In genomic region chr6:8474316-8474715, GRCm38 (mm10) we compare ENCODE assay signal across 19 mouse cellular contexts. TPM values are rescaled to one million over a fixed set of nuclear protein-coding genes. Genes with fewer than 3 reads are reported as not detected.
DNase-seq lines count a peak whose midpoint lies in the region; ATAC-seq and TF ChIP-seq lines count a peak whose summit lies in the region.
"Had no signal": no experiment of that assay in that cellular context is flagged by ENCODE, and none has a peak within 500 bp of the region (broad histone marks: within the 10 kb centered on the region; RNA-seq: fewer than 3 reads in every experiment).

No protein-coding gene starts in this region.

- 55% methylated on average over 3 of the region's 3 CpGs for WGBS in kidney, embryonic 15.5 days
- 61% methylated on average over 3 of the region's 3 CpGs for WGBS in kidney, embryonic 16.5 days
- WGBS in lung, embryonic 16.5 days = 59% methylated on average over 3 of the region's 3 CpGs
- WGBS in liver, embryonic 14.5 days (ENCODE audit: insufficient replicate concordance) = 42% methylated on average over 3 of the region's 3 CpGs

- no peaks in the 10 kb centered on the region for H3K9me3 ChIP-seq in kidney, embryonic 15.5 days (replicated peaks)
- H3K9me3 ChIP-seq in kidney, embryonic 16.5 days (ENCODE audit: low read length) = no peaks in the 10 kb centered on the region
- H3K9me3 ChIP-seq in lung, embryonic 16.5 days (ENCODE audit: control insufficient read depth, low read length) = no peaks in the 10 kb centered on the region
- H3K9me3 ChIP-seq in liver, embryonic 14.5 days (ENCODE audit: control insufficient read depth, low read length) = no peaks in the 10 kb centered on the region
- H3K9me3 ChIP-seq: embryonic facial prominence, embryonic 10.5 days; forebrain, embryonic 15.5 days; heart, embryonic 13.5 days; hindbrain, embryonic 13.5 days had no signal

- H3K27me3 ChIP-seq in kidney, embryonic 15.5 days = no peaks in the 10 kb centered on the region
- no peaks in the 10 kb centered on the region for H3K27me3 ChIP-seq in kidney, embryonic 16.5 days (ENCODE audit: insufficient read depth, low read length)
- H3K27me3 ChIP-seq in lung, embryonic 16.5 days (ENCODE audit: control insufficient read depth, insufficient read depth, low read depth, low read length) = no peaks in the 10 kb centered on the region
- H3K27me3 ChIP-seq in liver, embryonic 14.5 days (ENCODE audit: control insufficient read depth, insufficient read depth, low read length) = no peaks in the 10 kb centered on the region
- H3K27me3 ChIP-seq: forebrain, embryonic 15.5 days; heart, embryonic 13.5 days; hindbrain, embryonic 13.5 days; Patski had no signal

- H3K9ac ChIP-seq in kidney, embryonic 15.5 days = no peak overlapping the region
- H3K9ac ChIP-seq in kidney, embryonic 16.5 days (replicated peaks; ENCODE audit: low read length) = no peak overlapping the region
- no peak overlapping the region for H3K9ac ChIP-seq in lung, embryonic 16.5 days (ENCODE audit: low read length)
- H3K9ac ChIP-seq in liver, embryonic 14.5 days (replicated peaks) = no peak overlapping the region
- H3K9ac ChIP-seq: forebrain, embryonic 15.5 days; heart, embryonic 13.5 days; hindbrain, embryonic 13.5 days had no signal

- TF ChIP-seq EP300 in liver, embryonic 14.5 days (IDR thresholded peaks at IDR 0.05; ENCODE audit: low read depth) = peak; percentile 26; the same call in 1 of the 2 replicates

- H3K4me2 ChIP-seq in kidney, embryonic 15.5 days = no peak overlapping the region
- H3K4me2 ChIP-seq in kidney, embryonic 16.5 days (replicated peaks; ENCODE audit: low read depth, low read length) = no peak overlapping the region
- H3K4me2 ChIP-seq in lung, embryonic 16.5 days (ENCODE audit: low read depth, low read length) = no peak overlapping the region
- H3K4me2 ChIP-seq in liver, embryonic 14.5 days (ENCODE audit: low read depth) = no peak overlapping the region
- H3K4me2 ChIP-seq: forebrain, embryonic 15.5 days; hindbrain, embryonic 13.5 days had no signal

- no peak for DNase-seq in lung, postnatal 4 days
- no peak for DNase-seq in liver, embryonic 14.5 days (ENCODE audit: low read depth in 3 of 3, low spot score in 3 of 3)
- no peak for DNase-seq in left cerebral cortex, adult 2 months (ENCODE audit: extremely low spot score in 1 of 2, low spot score in 2 of 2)
- no peak for DNase-seq in cerebellum, adult 8-10 months
- DNase-seq: adrenal gland, postnatal 14 days; cerebellum, adult 18-20 months; cerebellum, postnatal 10 days; gastrocnemius, postnatal 36 days had no signal

- H3K4me1 ChIP-seq in kidney, embryonic 15.5 days = peaks cover 14% of the 10 kb centered on the region
- H3K4me1 ChIP-seq in kidney, embryonic 16.5 days (ENCODE audit: insufficient read depth, low read length) = peaks cover 9% of the 10 kb centered on the region; the same call in 1 of the 2 replicates
- peaks cover 37% of the 10 kb centered on the region for H3K4me1 ChIP-seq in lung, embryonic 16.5 days (replicated peaks; ENCODE audit: control insufficient read depth, insufficient read depth, low read length)
- H3K4me1 ChIP-seq in liver, embryonic 14.5 days (replicated peaks; ENCODE audit: control insufficient read depth in 2 of 2, insufficient read depth in 2 of 2, low read length in 1 of 2) = peaks cover 0 to 10% of the 10 kb centered on the region in 2 experiments; a peak in 2 of 4 replicates
- H3K4me1 ChIP-seq: forebrain, embryonic 15.5 days; hindbrain, embryonic 13.5 days had no signal

- H3K4me3 ChIP-seq in kidney, embryonic 15.5 days (replicated peaks) = no peak overlapping the region
- no peak overlapping the region for H3K4me3 ChIP-seq in kidney, embryonic 16.5 days (ENCODE audit: low read length)
- H3K4me3 ChIP-seq in lung, embryonic 16.5 days (ENCODE audit: low read length) = no peak overlapping the region
- H3K4me3 ChIP-seq in liver, embryonic 14.5 days (ENCODE audit: insufficient read depth in 1 of 2, low read depth in 2 of 2, low read length in 2 of 2) = no peak overlapping the region
- no peak overlapping the region for H3K4me3 ChIP-seq in left cerebral cortex, adult 2 months
- H3K4me3 ChIP-seq: embryonic facial prominence, embryonic 10.5 days; erythroblast, embryonic 14.5 days; forebrain, embryonic 15.5 days; heart, embryonic 13.5 days; hindbrain, embryonic 13.5 days had no signal

- 0 out of 2 replicates have a peak, but pooled peaks have one; percentile 22 for ATAC-seq in kidney, embryonic 15.5 days (replicated peaks; ENCODE audit: low FRiP score)
- no peak for ATAC-seq in kidney, embryonic 16.5 days (ENCODE audit: low FRiP score, low TSS enrichment)
- no peak for ATAC-seq in lung, embryonic 16.5 days (ENCODE audit: low read depth)
- ATAC-seq in liver, embryonic 14.5 days (ENCODE audit: insufficient read depth) = peak; percentile 56; the same call in 1 of the 2 replicates
- peak; percentile 48 for ATAC-seq in megakaryocyte-erythroid progenitor cell, adult 5-6 weeks (replicated peaks; ENCODE audit: low FRiP score, low TSS enrichment, poor library complexity, severe bottlenecking)
- ATAC-seq: activated CD4-positive, CD25-positive, alpha-beta regulatory T cell, adult 4 months; forebrain, embryonic 15.5 days; Patski had no signal

- H3K36me3 ChIP-seq in kidney, embryonic 15.5 days = no peaks in the 10 kb centered on the region
- H3K36me3 ChIP-seq in kidney, embryonic 16.5 days (ENCODE audit: insufficient read depth, low read length) = no peaks in the 10 kb centered on the region
- H3K36me3 ChIP-seq in lung, embryonic 16.5 days (ENCODE audit: control insufficient read depth, insufficient read depth, low read length) = no peaks in the 10 kb centered on the region
- no peaks in the 10 kb centered on the region for H3K36me3 ChIP-seq in liver, embryonic 14.5 days (replicated peaks; ENCODE audit: control insufficient read depth, insufficient read depth, low read depth)
- H3K36me3 ChIP-seq: embryonic facial prominence, embryonic 10.5 days; forebrain, embryonic 15.5 days; heart, embryonic 13.5 days; hindbrain, embryonic 13.5 days had no signal

- no peak overlapping the region for H3K27ac ChIP-seq in kidney, embryonic 15.5 days
- H3K27ac ChIP-seq in kidney, embryonic 16.5 days (ENCODE audit: low read length) = no peak overlapping the region
- H3K27ac ChIP-seq in lung, embryonic 16.5 days (ENCODE audit: low read length) = 0 out of 2 replicates have a peak overlapping the region, but pooled peaks have one; percentile 7
- no peak overlapping the region for H3K27ac ChIP-seq in liver, embryonic 14.5 days
- H3K27ac ChIP-seq in left cerebral cortex, adult 2 months = no peak overlapping the region
- H3K27ac ChIP-seq: embryonic facial prominence, embryonic 10.5 days; forebrain, embryonic 15.5 days; hindbrain, embryonic 13.5 days had no signal

- no peak for TF ChIP-seq CTCF in liver, embryonic 14.5 days (IDR thresholded peaks at IDR 0.05; ENCODE audit: low read depth)
- TF ChIP-seq CTCF in left cerebral cortex, adult 2 months (IDR thresholded peaks at IDR 0.05) = no peak

- intact Hi-C loops in left cerebral cortex, adult 2 months (cut with DNase I) = no loop called here

RNA-seq across cellular contexts. Expression of gene Glcci1, which starts 35.1 kb away (rescaled TPM):
- 9.4 and 11.3 TPM in 2 replicates for polyA plus RNA-seq in kidney, embryonic 15.5 days (2015; fragmentation: Nextera tagmentation; extraction: Ambion mirVana)
- 6.3 and 7.9 TPM in 2 replicates for polyA plus RNA-seq in kidney, embryonic 16.5 days (2015; fragmentation: Nextera tagmentation; extraction: Ambion mirVana)
- 3.8 and 6.2 TPM in 2 replicates for polyA plus RNA-seq in lung, embryonic 16.5 days (2015; fragmentation: Nextera tagmentation; extraction: Ambion mirVana)
- polyA plus RNA-seq in liver, embryonic 14.5 days (2012; rRNA removed) = 0.84 and 1.2 TPM in 2 replicates
- 1.5 and 2.4 TPM in 2 replicates for polyA plus RNA-seq in liver, embryonic 14.5 days (2014; fragmentation: Nextera tagmentation; extraction: Ambion mirVana)
- 11.0 and 16.9 TPM in 2 replicates for total RNA-seq in megakaryocyte-erythroid progenitor cell, adult 5-6 weeks (2014; fragmentation: Nextera tagmentation)
- total RNA-seq in megakaryocyte-erythroid progenitor cell, adult 5-6 weeks (2017) = 3.0 and 7.0 TPM in 2 replicates
- total RNA-seq in left cerebral cortex, adult 2 months (2021) = 100 to 1,000 TPM; 160 to 164 TPM

Comparison
In these comparisons a context has a peak if more than half of its experiments do, and no peak if none do; other contexts are left out.
1. ATAC-seq: peak in kidney, embryonic 15.5 days (single experiment), liver, embryonic 14.5 days (single experiment) and megakaryocyte-erythroid progenitor cell, adult 5-6 weeks (single experiment); none in kidney, embryonic 16.5 days (single experiment) and lung, embryonic 16.5 days (single experiment).